Mouse (Mus musculus) neural tube, embryonic 11.5 days (tissue): ENCODE measurements around the gene Chmp1a. TPM values are rescaled to one million over a fixed set of nuclear protein-coding genes. Genes with fewer than 3 reads are reported as not detected.

ENCODE experiments used
- ATAC-seq: fragments of 200-750 bp; cut with Nextera tagmentation; 2 replicates; pipeline ENCODE4 v1.8.0; 2017; ENCODE audit warnings: moderate number of reproducible peaks, mild to moderate bottlenecking, moderate TSS enrichment, moderate library complexity; ENCODE audit not compliant: insufficient read depth, low FRiP score, low TSS enrichment
- DNase-seq: peaks from one replicate; pipeline ENCODE4 v3.0.0-alpha.2; 2015; ENCODE audit warnings: low spot score
- H3K27ac ChIP-seq: fragments of 300-500 bp; sonication (generic); 2 replicates; pipeline ENCODE4 v1.5.1; 2014; ENCODE audit warnings: low read depth, mild to moderate bottlenecking, low read length
- H3K27me3 ChIP-seq: fragments of 300-500 bp; sonication (generic); 2 replicates; pipeline ENCODE4 v1.6.1; 2014; ENCODE audit warnings: mild to moderate bottlenecking, low read length, mixed read lengths; ENCODE audit not compliant: control insufficient read depth, insufficient read depth
- H3K36me3 ChIP-seq: fragments of 300-500 bp; sonication (generic); 2 replicates; pipeline ENCODE4 v1.6.1; 2014; ENCODE audit warnings: mild to moderate bottlenecking, low read length, moderate library complexity, mixed read lengths; ENCODE audit not compliant: control insufficient read depth, insufficient read depth
- H3K4me1 ChIP-seq: fragments of 300-500 bp; sonication (generic); 2 replicates; pipeline ENCODE4 v1.6.1; 2014; ENCODE audit warnings: low read length, mixed read lengths; ENCODE audit not compliant: control insufficient read depth, insufficient read depth
- H3K4me2 ChIP-seq: fragments of 300-500 bp; sonication (generic); 2 replicates; pipeline ENCODE4 v1.6.1; 2014; ENCODE audit warnings: low read depth, mild to moderate bottlenecking, moderate library complexity
- H3K4me3 ChIP-seq: fragments of 300-500 bp; sonication (generic); 2 replicates; pipeline ENCODE4 v1.5.1; 2014; ENCODE audit warnings: low read depth, low read length
- H3K9ac ChIP-seq: fragments of 300-500 bp; sonication (generic); 2 replicates; pipeline ENCODE4 v1.6.1; 2014; ENCODE audit warnings: mild to moderate bottlenecking, low read length
- H3K9me3 ChIP-seq: fragments of 300-500 bp; sonication (generic); 2 replicates; pipeline ENCODE4 v1.6.1; 2016; ENCODE audit warnings: low read length; ENCODE audit not compliant: control insufficient read depth
- WGBS: fragments of 180-500 bp; shearing (Covaris S2); extraction: QIAGEN DNeasy Blood & Tissue Kit; methylation state at CpG from one replicate; pipeline ENCODE4 v1.1.7; 2014; 5-methylcytosine and 5-hydroxymethylcytosine counted together
- polyA plus RNA-seq: library from polyadenylated mRNA; unstranded; fragments of >200 nt; fragmentation: Nextera tagmentation; extraction: Ambion mirVana; gene quantifications from 2 replicates; pipeline ENCODE4 v1.2.1, GENCODE M21; 2014

The Chmp1a gene
- polyA plus RNA-seq, 1 experiment from 2014 or later, result 110 TPM

- DNase-seq (no peak), ATAC-seq (no peak)
- Histone ChIP-seq H3K27ac (no peak overlapping the region), H3K9me3 (no peaks in the 10 kb centered on the region), H3K27me3 (no peaks in the 10 kb centered on the region), H3K4me3 (no peak overlapping the region), H3K9ac (no peak overlapping the region), H3K36me3 (no peaks in the 10 kb centered on the region), H3K4me2 (no peak overlapping the region), H3K4me1 (no peaks in the 10 kb centered on the region)
- WGBS, result 62% methylated on average over 8 of the region's 8 CpGs
These were observed 20.7 kb downstream of the Chmp1a start for GRCm38 (mm10) chr8:123191908-123192307.

GRCm38 (mm10) chr8:123190678-123191077 is 21.9 kb downstream of the Chmp1a start:
- WGBS, result 4% methylated on average over 9 of the region's 9 CpGs
- Histone ChIP-seq H3K4me1 (peaks cover 4% of the 10 kb centered on the region; the same call in 1 of the 2 replicates), H3K4me3 (no peak overlapping the region), H3K27ac (no peak overlapping the region), H3K9ac (no peak overlapping the region), H3K4me2 (0 out of 2 replicates have a peak overlapping the region, but pooled peaks have one; percentile 3), H3K9me3 (no peaks in the 10 kb centered on the region), H3K27me3 (no peaks in the 10 kb centered on the region), H3K36me3 (no peaks in the 10 kb centered on the region)
- DNase-seq (peak; percentile 85), ATAC-seq (no peak)

- WGBS, result 77% methylated on average over 7 of the region's 7 CpGs
- ATAC-seq (no peak), DNase-seq (no peak)
- no peak overlapping the region for H3K4me2 ChIP-seq
- no peak overlapping the region for H3K9ac ChIP-seq
- H3K9me3 ChIP-seq, result no peaks in the 10 kb centered on the region
- no peak overlapping the region for H3K4me3 ChIP-seq
- H3K27me3 ChIP-seq, result no peaks in the 10 kb centered on the region
- no peak overlapping the region for H3K27ac ChIP-seq
- no peaks in the 10 kb centered on the region for H3K36me3 ChIP-seq
- H3K4me1 ChIP-seq, result peaks cover 4% of the 10 kb centered on the region; the same call in 1 of the 2 replicates
These were observed 23.7 kb downstream of the Chmp1a start for GRCm38 (mm10) chr8:123188841-123189240.

GRCm38 (mm10) chr8:123188006-123188405 is 24.6 kb downstream of the Chmp1a start:
- no peaks in the 10 kb centered on the region for H3K27me3 ChIP-seq
- ATAC-seq, result no peak
- WGBS, result 92% methylated on average over 2 of the region's 2 CpGs

GRCm38 (mm10) chr8:123185566-123186409 is 26.8 kb downstream of the Chmp1a start, which contains the start of gene Dpep1:
Dpep1 (plus strand) TSS chr8:123186242.
- no peak within 1 kb of the TSS for H3K4me2 ChIP-seq
- peak within 1 kb of the TSS; percentile 26; the same call in 1 of the 2 replicates for H3K9ac ChIP-seq

More at GRCm38 (mm10) chr8:123188006-123188405, 24.6 kb downstream of the Chmp1a start:
- Histone ChIP-seq H3K4me3 (no peak overlapping the region), H3K27ac (no peak overlapping the region), H3K36me3 (no peaks in the 10 kb centered on the region), H3K4me2 (no peak overlapping the region), H3K9ac (no peak overlapping the region), H3K9me3 (no peaks in the 10 kb centered on the region), H3K4me1 (peaks cover 4% of the 10 kb centered on the region; the same call in 1 of the 2 replicates)
- no peak for DNase-seq

GRCm38 (mm10) chr8:123181391-123181790 is 31.2 kb downstream of the Chmp1a start:
- peak; percentile 34 for DNase-seq
- Histone ChIP-seq H3K36me3 (no peaks in the 10 kb centered on the region), H3K27me3 (no peaks in the 10 kb centered on the region), H3K27ac (no peak overlapping the region), H3K9me3 (peaks cover 6% of the 10 kb centered on the region; the same call in 1 of the 2 replicates), H3K4me2 (no peak overlapping the region), H3K4me1 (peaks cover 4% of the 10 kb centered on the region; the same call in 1 of the 2 replicates), H3K9ac (no peak overlapping the region), H3K4me3 (no peak overlapping the region)
- no peak for ATAC-seq
- WGBS, result 62% methylated on average over 3 of the region's 3 CpGs

More at GRCm38 (mm10) chr8:123185566-123186409, 26.8 kb downstream of the Chmp1a start, which contains the start of gene Dpep1:
- Histone ChIP-seq H3K36me3 (no peaks in the 10 kb centered on the region), H3K4me3 (no peak within 1 kb of the TSS), H3K27ac (no peak within 1 kb of the TSS), H3K27me3 (no peaks in the 10 kb centered on the region), H3K4me1 (peaks cover 4% of the 10 kb centered on the region; the same call in 1 of the 2 replicates), H3K9me3 (no peaks in the 10 kb centered on the region)
- no peak for DNase-seq
- 43% methylated on average over 19 of the region's 19 CpGs for WGBS
- ATAC-seq, result no peak

- H3K4me2 ChIP-seq, result no peak within 1 kb of the TSS
- H3K4me1 ChIP-seq, result no peaks in the 10 kb centered on the region
- no peaks in the 10 kb centered on the region for H3K36me3 ChIP-seq
- ATAC-seq, result no peak
- H3K9ac ChIP-seq, result no peak within 1 kb of the TSS
- 40% methylated on average over 13 of the region's 13 CpGs for WGBS
- no peak within 1 kb of the TSS for H3K27ac ChIP-seq
- H3K4me3 ChIP-seq, result no peak within 1 kb of the TSS
- no peaks in the 10 kb centered on the region for H3K27me3 ChIP-seq
- no peak for DNase-seq
- no peaks in the 10 kb centered on the region for H3K9me3 ChIP-seq
These were observed 54.6 kb downstream of the Chmp1a start, which contains the start of gene Sult5a1 for GRCm38 (mm10) chr8:123157888-123158465. Sult5a1 (minus strand) TSS chr8:123158315.

GRCm38 (mm10) chr8:123156070-123156773 is 56.3 kb downstream of the Chmp1a start:
- Histone ChIP-seq H3K4me2 (no peak overlapping the region), H3K36me3 (no peaks in the 10 kb centered on the region), H3K27ac (no peak overlapping the region), H3K4me3 (no peak overlapping the region), H3K4me1 (no peaks in the 10 kb centered on the region), H3K27me3 (no peaks in the 10 kb centered on the region), H3K9me3 (no peaks in the 10 kb centered on the region), H3K9ac (no peak overlapping the region)
- no peak for DNase-seq
- ATAC-seq, result no peak
- 83% methylated on average over 9 of the region's 9 CpGs for WGBS
